Mouse (Mus musculus): ENCODE measurements around the gene Kctd12b.
"Not testable (repeated sequence)": the region's sequence is repeated elsewhere in the genome, so short reads cannot be mapped to it uniquely, and the experiment has no call there.

Kctd12b gene

GRCm38 (mm10) chrX:153695782-153696395 lies at the start of gene Kctd12b:
Kctd12b (minus strand) TSS chrX:153696391.
- no peak for DNase-seq

GRCm38 (mm10) chrX:153742493-153742892 lies 46.3 kb upstream of the Kctd12b start:
- no peak for DNase-seq

- no peak for DNase-seq
Observed at GRCm38 (mm10) chrX:153735697-153736096, 39.5 kb upstream of the Kctd12b start.

DNA sequence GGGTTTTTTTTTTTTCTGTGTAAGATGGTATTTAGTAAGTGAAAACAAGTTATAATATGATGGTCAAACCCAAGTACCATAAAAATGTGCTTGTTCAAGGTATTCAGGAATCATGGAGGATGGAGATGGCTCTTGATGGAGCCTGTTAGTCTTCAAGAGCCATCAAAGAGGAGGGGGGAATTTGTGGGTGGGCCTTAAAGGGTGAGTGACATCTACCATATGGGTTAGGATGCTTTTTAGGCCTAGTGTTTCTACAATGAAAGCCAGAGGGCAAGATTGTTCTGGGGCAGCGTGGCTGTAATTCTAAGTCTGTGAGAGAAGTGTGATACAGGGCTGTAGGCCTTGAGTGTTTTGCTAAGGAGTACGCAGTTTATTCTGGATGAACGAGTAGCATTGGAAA lies 28.2 kb upstream of the Kctd12b start:
- DNase-seq: peak; percentile 15 to 19

- DNase-seq: peak; percentile 58
Observed at GRCm38 (mm10) chrX:153723110-153723916, 27.1 kb upstream of the Kctd12b start, which contains the start of gene Nbdy. Nbdy (plus strand) TSS chrX:153723590.

DNA sequence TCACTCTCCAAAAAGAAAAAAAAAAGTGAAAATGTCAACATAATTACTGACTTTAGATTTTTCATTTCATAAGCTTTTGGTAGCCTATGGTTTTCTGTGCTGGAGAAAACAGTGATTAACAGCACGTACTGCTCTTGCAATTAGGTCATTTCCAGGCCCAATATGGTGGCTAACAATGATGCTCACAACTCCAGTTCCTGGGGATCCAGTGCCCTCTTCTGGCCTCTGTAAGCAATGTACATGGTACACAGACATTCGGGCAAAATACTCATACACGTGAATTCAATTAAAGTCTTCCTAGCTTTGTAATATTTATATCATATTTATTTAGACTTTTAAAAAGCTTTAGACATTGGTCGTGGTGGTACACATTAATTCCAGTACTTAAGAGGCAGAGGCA lies 23.4 kb upstream of the Kctd12b start:
- no peak for DNase-seq

GRCm38 (mm10) chrX:153716716-153717115 lies 20.5 kb upstream of the Kctd12b start:
- DNase-seq: no peak

GRCm38 (mm10) chrX:153707735-153708134 lies 11.5 kb upstream of the Kctd12b start:
- DNase-seq: no peak

DNA sequence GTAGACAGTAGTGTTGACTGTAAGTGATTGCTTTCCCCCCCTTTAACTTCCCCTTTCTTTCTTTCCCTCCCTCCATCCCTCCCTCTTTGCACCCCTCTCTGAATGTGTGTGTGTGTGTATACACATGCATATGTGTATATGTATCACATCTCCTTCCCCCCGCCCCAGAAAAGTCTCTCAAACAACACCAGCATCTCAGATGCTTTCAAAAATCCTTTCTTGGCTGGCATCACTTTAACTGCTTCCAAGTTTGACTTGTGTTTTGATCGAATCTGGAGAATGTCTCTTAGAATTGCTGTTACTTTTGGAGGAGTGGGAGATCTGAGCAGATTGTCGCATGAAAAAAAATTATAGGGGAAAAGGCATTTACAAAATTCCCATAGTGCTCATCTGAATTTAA lies 4.3 kb upstream of the Kctd12b start:
- no peak for DNase-seq

DNA sequence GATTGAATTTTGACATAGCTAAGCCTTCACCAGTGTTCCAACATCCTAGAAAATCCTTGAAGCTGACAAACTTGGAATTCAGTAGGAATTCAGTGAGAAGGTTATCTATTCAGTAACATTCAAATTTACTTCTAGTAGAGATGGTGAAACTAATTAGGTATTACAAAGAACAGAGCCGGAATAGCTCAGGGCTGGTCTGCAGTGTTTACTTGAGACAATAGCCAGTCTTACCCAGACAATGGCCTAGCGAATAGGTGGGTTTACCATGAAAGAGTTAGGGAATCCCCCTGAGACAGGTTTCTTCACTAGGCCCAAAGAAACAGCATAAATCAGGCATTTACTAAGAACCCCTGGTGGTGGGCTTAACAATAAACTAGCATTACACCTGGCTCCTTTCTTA lies 28.0 kb downstream of the Kctd12b start:
- not testable (repeated sequence) for DNase-seq

DNA sequence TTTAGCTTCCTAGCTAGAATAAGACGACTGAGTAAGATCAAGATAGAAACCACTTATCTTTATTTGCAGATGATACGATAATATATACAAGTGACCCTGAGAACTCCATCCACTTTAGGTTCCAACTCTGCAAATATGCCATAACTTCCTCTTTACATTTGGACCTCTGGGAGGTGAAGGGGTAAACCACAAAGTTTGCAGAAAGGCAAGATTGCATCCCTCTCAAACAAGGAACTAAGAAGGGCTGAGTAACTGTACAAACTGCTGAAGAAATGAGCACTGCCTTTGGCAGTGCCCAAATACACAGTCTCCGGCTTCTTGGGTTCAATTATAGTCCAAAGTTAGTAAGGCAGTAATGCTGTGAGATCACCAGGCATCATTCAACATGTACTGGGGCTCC lies 31.3 kb downstream of the Kctd12b start:
- DNase-seq: no peak

DNA sequence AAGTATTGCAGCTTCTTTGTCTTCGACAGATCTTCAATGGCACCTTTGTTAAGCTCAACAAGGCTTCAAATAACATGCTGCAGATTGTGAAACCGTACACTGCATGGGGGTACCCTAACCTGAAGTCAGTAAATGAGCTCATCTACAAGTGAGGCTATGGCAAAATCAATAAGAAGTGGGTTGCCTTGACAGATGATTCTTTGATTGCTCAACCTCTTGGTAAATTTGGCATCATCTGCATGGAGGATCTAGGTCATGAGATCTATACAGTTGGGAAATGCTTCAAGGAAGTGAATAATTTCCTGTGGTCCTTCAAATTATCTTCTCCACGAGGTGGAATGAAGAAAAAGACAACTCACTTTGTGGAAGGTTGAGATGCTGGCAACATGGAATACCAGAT lies 39.2 kb downstream of the Kctd12b start:
- no peak for DNase-seq

DNA sequence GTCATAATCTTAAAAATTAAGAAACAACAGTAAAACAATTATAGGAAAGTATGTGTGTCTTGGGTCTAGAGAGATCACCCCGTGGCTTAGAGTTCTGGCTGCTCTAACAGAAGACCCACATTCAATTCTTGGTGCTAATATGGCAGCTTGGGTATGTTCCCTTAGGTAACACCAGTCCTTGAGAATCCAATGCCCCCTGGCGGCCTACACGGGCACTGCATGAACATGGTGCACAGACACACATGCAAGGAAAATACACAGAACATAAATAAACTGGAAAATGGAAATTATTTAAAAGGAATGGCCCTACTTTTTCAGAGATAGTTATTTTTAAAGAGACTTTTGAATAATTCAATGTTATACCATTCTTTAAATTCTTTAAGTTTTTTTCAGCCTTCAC lies 55.6 kb downstream of the Kctd12b start:
- no peak for DNase-seq

DNA sequence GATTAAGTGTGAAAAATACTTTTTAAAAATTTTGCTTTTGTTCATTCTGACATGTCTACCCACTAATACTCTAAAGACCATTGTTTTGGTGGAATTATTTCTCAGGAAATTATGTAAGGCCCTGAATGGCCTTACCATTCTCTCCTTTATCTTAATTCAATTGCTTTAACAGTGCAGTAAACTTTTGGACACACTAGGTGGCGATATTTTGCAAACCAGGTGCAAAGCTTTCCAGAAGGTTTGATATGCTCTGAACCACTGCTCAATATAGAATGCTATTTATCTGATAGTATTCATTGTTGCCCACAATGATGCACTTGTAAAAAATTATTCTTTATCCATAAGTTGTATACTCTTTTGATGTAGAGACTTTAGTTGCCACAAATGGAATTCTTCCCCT lies 59.9 kb downstream of the Kctd12b start:
- peak; percentile 11 to 19 for DNase-seq
